Mouse (Mus musculus) embryonic facial prominence, embryonic 10.5 days (tissue): ENCODE results near the gene Tbkbp1. TPM values are rescaled to one million over a fixed set of nuclear protein-coding genes. Genes with fewer than 3 reads are reported as not detected.

Source experiments
- microRNA-seq: library from miRNA; unstranded; fragments of <30 nt; microRNA quantifications from one replicate; pipeline ENCODE4, GENCODE M21; 2017
- polyA plus RNA-seq: library from polyadenylated mRNA; unstranded; fragments of >200 nt; fragmentation: Nextera tagmentation; extraction: Ambion mirVana; gene quantifications from 2 replicates; pipeline ENCODE4 v1.2.1, GENCODE M21; 2016

The Tbkbp1 gene
- polyA plus RNA-seq, 1 experiment from 2014 or later: 5.1 TPM

Small RNA genes lying within 50 kb of the gene (microRNA-seq; reads per million reads assigned to microRNA genes)
- gene Mir7235: not detected

Other genes with a start within 250 kb of the Tbkbp1 start
- gene Cdk5rap3, start 235.0 kb downstream of the Tbkbp1 start, polyA plus RNA-seq: 90.1 and 99.9 TPM in 2 replicates
- gene Prr15l, start 223.4 kb downstream of the Tbkbp1 start, polyA plus RNA-seq: 1.1 and 2.3 TPM in 2 replicates
- 32.0 and 34.5 TPM in 2 replicates for gene Pnpo, start 207.5 kb downstream of the Tbkbp1 start, polyA plus RNA-seq
- 27.9 and 30.3 TPM in 2 replicates for gene Sp2, start 168.5 kb downstream of the Tbkbp1 start, polyA plus RNA-seq
- gene Sp6, start 138.1 kb downstream of the Tbkbp1 start, polyA plus RNA-seq: 4.4 and 7.4 TPM in 2 replicates
- 43.5 and 43.8 TPM in 2 replicates for gene Scrn2, start 121.6 kb downstream of the Tbkbp1 start, polyA plus RNA-seq
- 1.2 TPM in 2 replicates for gene Lrrc46, start 110.1 kb downstream of the Tbkbp1 start, polyA plus RNA-seq
- gene Mrpl10, start 109.9 kb downstream of the Tbkbp1 start, polyA plus RNA-seq: 86.6 and 89.9 TPM in 2 replicates
- gene Osbpl7, start 100.9 kb downstream of the Tbkbp1 start, polyA plus RNA-seq: 9.7 and 10.0 TPM in 2 replicates
- 0.11 and 0.17 TPM in 2 replicates for gene Tbx21, start 36.2 kb downstream of the Tbkbp1 start, polyA plus RNA-seq
- 85.5 and 85.9 TPM in 2 replicates for gene Kpnb1, start 36.4 kb upstream of the Tbkbp1 start, polyA plus RNA-seq
- 85.5 and 88.1 TPM in 2 replicates for gene Npepps, start 129.1 kb upstream of the Tbkbp1 start, polyA plus RNA-seq
- gene Mrpl45, start 164.2 kb upstream of the Tbkbp1 start, polyA plus RNA-seq: 65.7 and 67.0 TPM in 2 replicates
- gene Gpr179, start 200.6 kb upstream of the Tbkbp1 start, polyA plus RNA-seq: 0.05 and 0.07 TPM in 2 replicates
- gene Socs7, start 211.1 kb upstream of the Tbkbp1 start, polyA plus RNA-seq: 3.3 TPM in 2 replicates